Mouse (Mus musculus) 416B (cell line): Measurements from ENCODE around the gene Esp1.
"Not testable (repeated sequence)": the region's sequence is repeated elsewhere in the genome, so short reads cannot be mapped to it uniquely, and the experiment has no call there.

Experiments used
- DNase-seq: peaks from one replicate; pipeline ENCODE4 v3.0.0; 2011; ENCODE audit warnings: low read depth

Esp1 gene

GRCm38 (mm10) chr17:40726820-40727219 is at the start of gene Esp1:
Gene Esp1, plus strand, starts transcription at chr17:40727120.
- no peak for DNase-seq

GRCm38 (mm10) chr17:40716273-40716672 is 10.6 kb upstream of the Esp1 start:
- DNase-seq = no peak

DNA sequence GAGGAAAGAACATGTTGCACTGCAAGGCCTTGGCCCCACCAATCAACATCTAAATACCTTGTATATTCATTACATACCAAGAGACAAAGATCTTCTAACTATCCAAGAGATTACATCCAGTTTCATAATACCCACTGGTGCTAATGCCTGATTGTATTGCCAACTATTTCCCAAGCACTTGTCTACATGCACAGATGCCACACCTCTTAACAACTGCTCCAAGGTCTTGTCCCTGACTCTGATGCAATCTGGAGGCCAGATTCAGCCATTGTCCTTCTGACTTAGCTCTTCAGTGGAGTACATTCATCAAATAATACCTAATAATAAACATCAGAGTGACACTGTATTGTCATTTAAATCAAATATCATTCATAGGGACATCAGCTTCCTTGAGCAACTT is 9.9 kb upstream of the Esp1 start:
- DNase-seq = not testable (repeated sequence)

DNA sequence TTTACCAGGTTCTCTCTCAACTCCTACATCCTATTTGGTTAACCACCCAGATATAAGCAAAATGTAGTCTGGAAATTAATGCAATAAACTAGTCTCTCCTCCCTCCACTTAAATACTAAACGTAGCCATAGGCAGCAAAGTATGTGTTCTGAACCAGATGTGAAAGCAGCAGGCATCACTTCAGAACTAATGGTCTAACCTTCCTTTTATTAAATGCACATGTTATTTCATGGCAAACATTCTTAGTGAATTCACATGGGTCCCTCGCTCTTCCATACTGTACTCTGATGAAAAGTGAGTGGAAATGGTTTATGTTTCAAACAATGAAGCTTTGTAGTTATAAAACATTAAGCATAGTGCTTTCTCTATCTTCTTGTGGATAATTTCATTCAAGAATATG is 4.4 kb downstream of the Esp1 start:
- DNase-seq = no peak

DNA sequence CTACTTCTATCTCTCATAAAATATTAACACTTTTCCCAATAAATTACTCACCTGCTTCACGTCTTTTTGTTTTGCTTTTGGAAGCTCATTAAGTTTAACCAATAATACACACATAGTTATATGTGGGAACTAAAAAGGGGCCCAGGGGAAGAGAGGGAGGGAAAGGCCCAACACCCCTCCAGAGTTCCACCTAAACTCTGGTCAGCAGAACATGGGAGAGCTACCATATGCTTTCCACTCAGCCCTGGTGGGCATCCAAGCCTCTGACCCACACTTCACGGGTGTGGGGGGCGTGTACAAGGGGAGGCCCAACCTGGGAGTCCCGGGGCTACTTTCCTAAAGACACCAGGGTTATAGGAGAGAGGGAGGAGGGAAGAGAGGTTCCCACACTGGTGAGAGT is 4.8 kb downstream of the Esp1 start:
- no peak for DNase-seq

DNA sequence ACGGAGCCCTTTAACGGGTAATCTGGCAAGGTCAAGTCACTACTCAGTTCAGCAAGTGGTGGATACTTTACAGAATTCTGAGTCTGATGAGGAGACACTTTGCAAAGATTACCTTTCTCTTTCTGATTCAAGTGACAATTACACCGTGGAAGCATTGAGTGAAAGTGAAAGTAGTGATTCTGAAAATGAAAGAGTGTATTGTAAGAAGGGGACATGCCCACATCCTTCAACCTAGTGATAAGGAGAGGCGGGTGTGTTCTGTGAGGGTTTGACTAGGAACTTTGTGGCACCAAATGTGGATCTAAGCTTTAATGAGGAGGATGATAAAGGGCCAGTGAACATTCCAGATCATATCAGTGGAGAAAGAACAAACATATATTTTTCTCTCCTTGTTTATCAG is 36.7 kb downstream of the Esp1 start:
- no peak for DNase-seq

- DNase-seq = no peak
Measured at GRCm38 (mm10) chr17:40767120-40767519, 40.2 kb downstream of the Esp1 start.
